Mouse (Mus musculus): Measurements from ENCODE around the gene Vamp5. TPM values are rescaled to one million over a fixed set of nuclear protein-coding genes. Genes with fewer than 3 reads are reported as not detected.

Gene Vamp5
- polyA plus RNA-seq, 1 experiment from 2014 or later: 22.2 TPM

- no peak overlapping the region for H3K9ac ChIP-seq
- H3K36me3 ChIP-seq: peaks cover 84% of the 10 kb centered on the region
- H3K4me3 ChIP-seq: no peak overlapping the region
- H3K4me2 ChIP-seq: no peak overlapping the region
- H3K27ac ChIP-seq: no peak overlapping the region
- no peaks in the 10 kb centered on the region for H3K4me1 ChIP-seq
- ATAC-seq (ENCODE audit: insufficient number of reproducible peaks, low FRiP score, low TSS enrichment, low read depth): no peak
- no peaks in the 10 kb centered on the region for H3K9me3 ChIP-seq
- WGBS: 83% methylated on average over 5 of the region's 5 CpGs
- H3K27me3 ChIP-seq: no peaks in the 10 kb centered on the region
These were observed 51.2 kb downstream of the Vamp5 start for GRCm38 (mm10) chr6:72329019-72329418.

- H3K4me1 ChIP-seq: no peaks in the 10 kb centered on the region
- ATAC-seq (ENCODE audit: insufficient number of reproducible peaks, low FRiP score, low TSS enrichment, low read depth): no peak
- H3K9ac ChIP-seq: no peak overlapping the region
- no peaks in the 10 kb centered on the region for H3K9me3 ChIP-seq
- no peaks in the 10 kb centered on the region for H3K27me3 ChIP-seq
- 78% methylated on average over 6 of the region's 6 CpGs for WGBS
- peaks cover 88% of the 10 kb centered on the region for H3K36me3 ChIP-seq
- H3K4me2 ChIP-seq: no peak overlapping the region
- no peak overlapping the region for H3K4me3 ChIP-seq
- H3K27ac ChIP-seq: no peak overlapping the region
These were observed 54.0 kb downstream of the Vamp5 start for GRCm38 (mm10) chr6:72326274-72326673.

- no peak overlapping the region for H3K27ac ChIP-seq
- WGBS: 90% methylated on average over 6 of the region's 6 CpGs
- H3K36me3 ChIP-seq: peaks cover 93% of the 10 kb centered on the region
- H3K4me3 ChIP-seq: no peak overlapping the region
- no peak for ATAC-seq (ENCODE audit: insufficient number of reproducible peaks, low FRiP score, low TSS enrichment, low read depth)
- no peaks in the 10 kb centered on the region for H3K4me1 ChIP-seq
- H3K4me2 ChIP-seq: no peak overlapping the region
- no peaks in the 10 kb centered on the region for H3K27me3 ChIP-seq
- no peaks in the 10 kb centered on the region for H3K9me3 ChIP-seq
- no peak overlapping the region for H3K9ac ChIP-seq
These were observed 56.3 kb downstream of the Vamp5 start for GRCm38 (mm10) chr6:72323786-72324508.

GRCm38 (mm10) chr6:72322936-72323335, 57.3 kb downstream of the Vamp5 start:
- WGBS: 91% methylated on average over 3 of the region's 3 CpGs
- Histone ChIP-seq H3K4me3 (no peak overlapping the region), H3K4me1 (no peaks in the 10 kb centered on the region), H3K9me3 (no peaks in the 10 kb centered on the region), H3K27me3 (no peaks in the 10 kb centered on the region), H3K36me3 (peaks cover 94% of the 10 kb centered on the region), H3K27ac (no peak overlapping the region), H3K4me2 (no peak overlapping the region), H3K9ac (no peak overlapping the region)
- no peak for ATAC-seq (ENCODE audit: insufficient number of reproducible peaks, low FRiP score, low TSS enrichment, low read depth)

- Histone ChIP-seq H3K4me2 (no peak overlapping the region), H3K27ac (no peak overlapping the region), H3K9ac (no peak overlapping the region), H3K36me3 (peaks cover 82% of the 10 kb centered on the region), H3K4me3 (no peak overlapping the region), H3K9me3 (no peaks in the 10 kb centered on the region), H3K4me1 (no peaks in the 10 kb centered on the region), H3K27me3 (no peaks in the 10 kb centered on the region)
- 79% methylated on average over 11 of the region's 11 CpGs for WGBS
- no peak for ATAC-seq (ENCODE audit: insufficient number of reproducible peaks, low FRiP score, low TSS enrichment, low read depth)
These were observed 61.2 kb downstream of the Vamp5 start for GRCm38 (mm10) chr6:72319019-72319418.

Other genes starting within 250 kb of the Vamp5 start
- gene Atoh8, start 144.9 kb downstream of the Vamp5 start, polyA plus RNA-seq (2015; fragmentation: Nextera tagmentation; extraction: Ambion mirVana): 17.0 and 20.2 TPM in 2 replicates
- gene Sftpb, start 75.9 kb downstream of the Vamp5 start, polyA plus RNA-seq (2015; fragmentation: Nextera tagmentation; extraction: Ambion mirVana): not detected in 2 replicates
- gene Usp39, start 35.3 kb downstream of the Vamp5 start, polyA plus RNA-seq (2015; fragmentation: Nextera tagmentation; extraction: Ambion mirVana): 34.0 and 38.2 TPM in 2 replicates
- 28.7 and 30.3 TPM in 2 replicates for gene 0610030E20Rik, start 33.2 kb downstream of the Vamp5 start, polyA plus RNA-seq (2015; fragmentation: Nextera tagmentation; extraction: Ambion mirVana)
- 12.6 and 13.8 TPM in 2 replicates for gene Tmem150a, start 25.0 kb downstream of the Vamp5 start, polyA plus RNA-seq (2015; fragmentation: Nextera tagmentation; extraction: Ambion mirVana)
- gene Rnf181, start 13.5 kb downstream of the Vamp5 start, polyA plus RNA-seq (2015; fragmentation: Nextera tagmentation; extraction: Ambion mirVana): 97.2 and 99.0 TPM in 2 replicates
- 174 and 184 TPM in 2 replicates for gene Vamp8, start 10.2 kb upstream of the Vamp5 start, polyA plus RNA-seq (2015; fragmentation: Nextera tagmentation; extraction: Ambion mirVana)
- 48.0 and 52.6 TPM in 2 replicates for gene Ggcx, start 33.8 kb upstream of the Vamp5 start, polyA plus RNA-seq (2015; fragmentation: Nextera tagmentation; extraction: Ambion mirVana)
- 334 and 355 TPM in 2 replicates for gene Mat2a, start 59.1 kb upstream of the Vamp5 start, polyA plus RNA-seq (2015; fragmentation: Nextera tagmentation; extraction: Ambion mirVana)
- 0.17 and 0.36 TPM in 2 replicates for gene Sh2d6, start 141.2 kb upstream of the Vamp5 start, polyA plus RNA-seq (2015; fragmentation: Nextera tagmentation; extraction: Ambion mirVana)
- gene Capg, start 163.9 kb upstream of the Vamp5 start, polyA plus RNA-seq (2015; fragmentation: Nextera tagmentation; extraction: Ambion mirVana): 123 and 127 TPM in 2 replicates
- 18.2 and 18.8 TPM in 2 replicates for gene Elmod3, start 217.9 kb upstream of the Vamp5 start, polyA plus RNA-seq (2015; fragmentation: Nextera tagmentation; extraction: Ambion mirVana)
- 16.3 and 17.3 TPM in 2 replicates for gene Retsat, start 218.0 kb upstream of the Vamp5 start, polyA plus RNA-seq (2015; fragmentation: Nextera tagmentation; extraction: Ambion mirVana)
- gene Tgoln1, start 236.5 kb upstream of the Vamp5 start, polyA plus RNA-seq (2015; fragmentation: Nextera tagmentation; extraction: Ambion mirVana): 25.6 and 25.8 TPM in 2 replicates

All from limb, embryonic 15.5 days (tissue).